Mouse (Mus musculus) forebrain, postnatal 0 days (tissue): Measurements from ENCODE around the gene Stoml3. TPM values are rescaled to one million over a fixed set of nuclear protein-coding genes. Genes with fewer than 3 reads are reported as not detected.

Experiments
- ATAC-seq: fragments of 200-750 bp; cut with Nextera tagmentation; 2 replicates; pipeline ENCODE4 v1.8.0; 2017; ENCODE audit warnings: mild to moderate bottlenecking, moderate library complexity
- DNase-seq: peaks from one replicate; pipeline ENCODE4 v3.0.0-alpha.2; 2015
- H3K27ac ChIP-seq: fragments of 300-500 bp; sonication (generic); 2 replicates; pipeline ENCODE4 v1.5.1; 2014; ENCODE audit warnings: low read depth, mild to moderate bottlenecking, antibody characterized with exemption, low read length, moderate library complexity, mixed read lengths
- H3K27me3 ChIP-seq: fragments of 300-500 bp; sonication (generic); 2 replicates; pipeline ENCODE4 v1.6.1; 2014; ENCODE audit warnings: mild to moderate bottlenecking, low read length, mixed read lengths; ENCODE audit not compliant: insufficient read depth
- H3K36me3 ChIP-seq: fragments of 300-500 bp; sonication (generic); 2 replicates; pipeline ENCODE4 v1.6.1; 2014; ENCODE audit warnings: mild to moderate bottlenecking, moderate library complexity; ENCODE audit not compliant: insufficient read depth
- H3K4me1 ChIP-seq: fragments of 300-500 bp; sonication (generic); 2 replicates; pipeline ENCODE4 v1.6.1; 2014; ENCODE audit warnings: antibody characterized with exemption; ENCODE audit not compliant: insufficient read depth
- H3K4me2 ChIP-seq: fragments of 300-500 bp; sonication (generic); 2 replicates; pipeline ENCODE4 v1.6.1; 2014; ENCODE audit warnings: low read depth, mild to moderate bottlenecking, moderate library complexity
- H3K4me3 ChIP-seq: fragments of 300-500 bp; sonication (generic); 2 replicates; pipeline ENCODE4 v1.5.1; 2014; ENCODE audit warnings: low read depth, low read length, mixed read lengths
- H3K9ac ChIP-seq: fragments of 300-500 bp; sonication (generic); 2 replicates; pipeline ENCODE4 v1.6.1; 2014; ENCODE audit warnings: mild to moderate bottlenecking
- H3K9me3 ChIP-seq: fragments of 300-500 bp; sonication (generic); 2 replicates; pipeline ENCODE4 v1.6.1; 2016; ENCODE audit warnings: low read length
- CTCF ChIP-seq: sonication (generic); IDR thresholded peaks from 2 replicates; pipeline ENCODE4 v1.5.1; 2016; ENCODE audit warnings: antibody characterized with exemption, control low read depth, low read depth
- WGBS: fragments of 180-500 bp; shearing (Covaris S2); extraction: QIAGEN DNeasy Blood & Tissue Kit; methylation state at CpG from one replicate; pipeline ENCODE4 v1.1.7; 2014; 5-methylcytosine and 5-hydroxymethylcytosine counted together
- polyA plus RNA-seq: library from polyadenylated mRNA; unstranded; fragments of >200 nt; fragmentation: Nextera tagmentation; extraction: Ambion mirVana; gene quantifications from 2 replicates; pipeline ENCODE4 v1.2.1, GENCODE M21; 2015
- total RNA-seq: library from RNA; depleted of rRNA; stranded (reverse); fragments of >200 nt; gene quantifications from 2 replicates; pipeline ENCODE4 v1.2.3, GENCODE M21; 2014

Stoml3 gene
- total and polyA plus RNA-seq, 2 experiments from 2014 or later = 0.19 TPM

GRCm38 (mm10) chr3:53463765-53464114 lies 24.7 kb upstream of the Stoml3 start:
- 0% methylated on average over 35 of the region's 35 CpGs for WGBS
- Histone ChIP-seq H3K4me2 (peak overlapping the region; percentile 64), H3K27me3 (no peaks in the 10 kb centered on the region), H3K4me3 (peak overlapping the region; percentile 71), H3K4me1 (peaks cover 14% of the 10 kb centered on the region; the same call in 1 of the 2 replicates), H3K9me3 (no peaks in the 10 kb centered on the region), H3K36me3 (peaks cover 9% of the 10 kb centered on the region), H3K9ac (peak overlapping the region; percentile 67), H3K27ac (peak overlapping the region; percentile 91)
- DNase-seq (no peak), ATAC-seq (peak; percentile 58)
- no peak for TF ChIP-seq CTCF

GRCm38 (mm10) chr3:53464146-53464698 lies 24.2 kb upstream of the Stoml3 start:
- TF ChIP-seq CTCF = no peak
- Histone ChIP-seq H3K27ac (peak overlapping the region; percentile 91), H3K4me2 (peak overlapping the region; percentile 64), H3K9me3 (no peaks in the 10 kb centered on the region), H3K4me3 (peak overlapping the region; percentile 71), H3K9ac (peak overlapping the region; percentile 67), H3K36me3 (peaks cover 8% of the 10 kb centered on the region), H3K4me1 (peaks cover 14% of the 10 kb centered on the region; the same call in 1 of the 2 replicates), H3K27me3 (no peaks in the 10 kb centered on the region)
- no peak for DNase-seq
- 0% methylated on average over 20 of the region's 20 CpGs for WGBS
- no peak for ATAC-seq

DNA sequence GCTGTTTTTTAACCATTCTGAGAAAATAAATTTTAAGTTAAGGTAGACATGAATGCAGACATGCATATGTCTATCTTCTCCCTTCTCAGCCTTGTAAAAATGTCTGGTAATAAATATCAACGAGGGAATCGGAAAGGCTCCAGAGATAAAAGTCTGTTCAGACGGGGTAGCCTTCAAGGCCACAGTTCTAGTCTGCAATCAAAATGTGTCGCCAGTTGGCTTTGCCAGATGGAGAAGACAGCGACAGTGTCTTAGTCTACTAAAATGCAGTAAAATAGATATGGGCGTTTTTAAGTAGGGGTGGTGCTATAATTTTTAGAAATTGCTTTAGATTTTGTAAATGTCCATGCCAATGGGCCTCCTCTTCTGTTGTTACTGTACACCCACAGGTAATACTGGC lies 23.1 kb upstream of the Stoml3 start:
- Histone ChIP-seq H3K4me2 (peak overlapping the region; percentile 64), H3K9me3 (no peaks in the 10 kb centered on the region), H3K36me3 (peaks cover 9% of the 10 kb centered on the region; the same call in 1 of the 2 replicates), H3K27me3 (no peaks in the 10 kb centered on the region), H3K27ac (no peak overlapping the region), H3K9ac (no peak overlapping the region), H3K4me3 (peak overlapping the region; percentile 71), H3K4me1 (peaks cover 14% of the 10 kb centered on the region; the same call in 1 of the 2 replicates)
- no peak for ATAC-seq
- no peak for DNase-seq
- WGBS = 41% methylated on average over 6 of the region's 6 CpGs
- no peak for TF ChIP-seq CTCF

DNA sequence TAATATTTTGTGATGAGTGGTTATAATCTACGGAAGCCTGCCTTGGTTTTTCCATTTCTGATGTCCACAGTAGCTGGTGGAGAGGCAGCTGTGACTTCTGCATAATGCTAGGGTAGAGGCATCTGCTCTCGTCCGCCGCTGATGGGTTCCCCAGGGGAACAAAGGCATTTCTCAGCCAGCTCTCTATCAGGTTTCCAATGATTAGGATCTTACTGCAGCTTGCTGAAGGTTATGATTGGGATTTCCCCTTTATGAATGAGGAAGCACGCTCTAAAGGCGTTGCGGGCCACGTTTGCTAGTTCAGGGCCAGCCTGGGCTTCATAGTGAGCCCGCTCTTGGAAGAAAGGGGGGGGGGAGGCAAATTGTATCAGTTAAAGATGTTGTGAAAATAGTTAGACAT lies 22.0 kb upstream of the Stoml3 start:
- Histone ChIP-seq H3K9ac (no peak overlapping the region), H3K36me3 (peaks cover 16% of the 10 kb centered on the region; the same call in 1 of the 2 replicates), H3K4me1 (peaks cover 14% of the 10 kb centered on the region; the same call in 1 of the 2 replicates), H3K27me3 (no peaks in the 10 kb centered on the region), H3K4me2 (peak overlapping the region; percentile 64), H3K27ac (no peak overlapping the region), H3K9me3 (no peaks in the 10 kb centered on the region), H3K4me3 (no peak overlapping the region)
- ATAC-seq = no peak
- 66% methylated on average over 9 of the region's 9 CpGs for WGBS
- no peak for TF ChIP-seq CTCF
- DNase-seq = no peak

- TF ChIP-seq CTCF = no peak
- WGBS = 79% methylated on average over 5 of the region's 5 CpGs
Observed at GRCm38 (mm10) chr3:53467356-53467755, 21.1 kb upstream of the Stoml3 start.

DNA sequence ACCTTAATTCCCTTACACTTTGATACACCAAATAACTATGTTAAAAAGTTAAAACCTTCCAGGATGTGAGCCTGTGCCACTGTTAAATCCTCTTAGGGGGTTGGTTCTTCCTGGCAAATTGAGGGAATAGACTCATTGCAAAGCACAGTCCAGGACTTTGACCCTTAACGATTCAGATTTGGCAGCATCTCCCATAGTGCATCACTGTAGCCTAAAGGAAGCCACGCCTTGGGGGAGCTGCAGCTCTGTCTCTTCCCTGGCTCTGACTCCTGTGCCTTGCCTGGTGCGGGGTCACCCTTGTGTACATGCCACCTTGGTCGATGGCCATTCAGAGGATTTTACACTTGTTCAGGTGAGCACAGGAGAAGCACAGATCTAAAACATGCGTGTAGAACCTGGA lies 18.8 kb upstream of the Stoml3 start:
- Histone ChIP-seq H3K9ac (no peak overlapping the region), H3K4me2 (no peak overlapping the region), H3K36me3 (peaks cover 46% of the 10 kb centered on the region), H3K27ac (no peak overlapping the region), H3K4me1 (peaks cover 11% of the 10 kb centered on the region; the same call in 1 of the 2 replicates), H3K27me3 (no peaks in the 10 kb centered on the region), H3K9me3 (no peaks in the 10 kb centered on the region), H3K4me3 (no peak overlapping the region)
- 89% methylated on average over 5 of the region's 5 CpGs for WGBS
- no peak for TF ChIP-seq CTCF
- ATAC-seq (no peak), DNase-seq (no peak)

More at GRCm38 (mm10) chr3:53467356-53467755, 21.1 kb upstream of the Stoml3 start:
- Histone ChIP-seq H3K4me1 (peaks cover 11% of the 10 kb centered on the region; the same call in 1 of the 2 replicates), H3K9ac (no peak overlapping the region), H3K9me3 (no peaks in the 10 kb centered on the region), H3K27ac (no peak overlapping the region), H3K4me3 (no peak overlapping the region), H3K4me2 (no peak overlapping the region), H3K27me3 (no peaks in the 10 kb centered on the region), H3K36me3 (peaks cover 23% of the 10 kb centered on the region)
- DNase-seq = no peak
- ATAC-seq = no peak

DNA sequence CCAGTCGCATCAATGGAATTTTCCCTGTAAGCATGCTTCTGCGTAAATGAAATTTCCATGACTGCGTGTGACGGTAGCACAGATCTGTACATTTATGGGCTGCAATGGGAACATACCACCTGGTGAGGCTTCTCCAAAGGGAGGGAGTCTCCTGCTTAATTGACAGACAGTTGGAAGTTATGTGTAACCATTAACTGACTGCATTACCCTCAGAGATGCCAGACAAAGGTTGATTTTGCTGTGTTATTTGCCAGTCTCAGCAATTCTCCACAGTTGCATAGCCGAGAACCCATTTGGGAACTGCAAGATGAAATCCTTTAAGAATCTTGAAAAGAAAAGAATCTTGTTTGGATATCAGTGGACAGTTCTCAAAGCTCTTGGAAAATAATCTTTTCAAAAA lies 16.4 kb upstream of the Stoml3 start:
- ATAC-seq = no peak
- no peak for DNase-seq
- Histone ChIP-seq H3K4me2 (no peak overlapping the region), H3K27me3 (no peaks in the 10 kb centered on the region), H3K36me3 (peaks cover 64% of the 10 kb centered on the region), H3K27ac (no peak overlapping the region), H3K4me3 (no peak overlapping the region), H3K9me3 (no peaks in the 10 kb centered on the region), H3K9ac (no peak overlapping the region), H3K4me1 (no peaks in the 10 kb centered on the region)
- TF ChIP-seq CTCF = no peak
- WGBS = 94% methylated on average over 5 of the region's 5 CpGs
